Mouse (Mus musculus): ENCODE results near the gene Btbd6. TPM values are rescaled to one million over a fixed set of nuclear protein-coding genes. Genes with fewer than 3 reads are reported as not detected.

The Btbd6 gene
- total RNA-seq, 2 experiments from 2014 or later, result 16.9 to 28.1 TPM

DNA sequence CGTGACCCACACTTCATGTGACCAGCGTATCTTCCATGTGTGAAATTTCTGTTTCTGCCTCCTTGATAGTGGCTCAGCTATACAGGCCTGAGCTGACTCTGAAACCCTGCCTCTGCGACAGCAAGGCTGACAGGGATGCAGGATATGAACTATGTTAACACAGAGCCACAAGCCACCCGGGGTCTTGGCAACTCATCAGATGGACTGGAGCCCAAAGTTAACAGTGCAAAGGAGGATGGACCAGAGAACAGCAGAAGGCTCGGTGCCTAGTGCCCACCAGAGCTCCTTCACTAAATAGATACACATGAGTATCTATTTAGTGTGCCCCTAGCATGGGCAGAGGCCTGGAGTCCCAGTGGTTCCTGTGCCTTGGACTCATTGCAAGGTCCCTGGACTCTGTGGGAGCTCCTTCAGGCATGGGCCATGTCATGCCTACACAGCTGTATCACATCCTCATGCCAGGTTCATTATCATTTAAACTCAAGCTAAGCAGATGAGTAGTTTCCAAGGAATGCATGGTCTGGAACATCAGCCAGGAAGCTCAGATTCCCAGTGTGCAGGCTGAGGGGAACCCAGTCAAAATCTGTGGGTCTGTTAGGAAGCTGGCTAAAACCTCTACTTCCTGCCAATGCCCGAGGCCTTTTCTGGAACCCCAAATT lies 35.5 kb downstream of the Btbd6 start:
- DNase-seq, result no peak

DNA sequence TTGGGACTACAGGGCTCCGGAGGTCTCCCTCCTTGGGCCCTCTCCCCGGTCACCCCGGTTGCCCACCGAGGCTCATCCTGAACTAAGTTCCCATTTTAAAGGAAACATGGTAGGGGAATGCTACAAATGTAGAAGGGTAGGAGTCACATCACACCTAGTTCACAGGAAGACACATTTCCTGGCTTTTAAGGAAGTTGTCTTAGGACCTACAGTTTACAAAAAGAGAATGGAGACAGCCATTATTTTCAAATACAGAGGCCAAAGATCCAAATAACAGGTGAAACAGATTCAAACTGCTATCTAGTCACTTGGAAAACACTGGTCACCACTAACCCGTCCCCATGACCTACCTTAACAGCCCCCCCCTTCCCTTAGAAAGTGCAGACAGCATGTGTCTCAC lies 36.2 kb downstream of the Btbd6 start:
- no peak for DNase-seq

DNA sequence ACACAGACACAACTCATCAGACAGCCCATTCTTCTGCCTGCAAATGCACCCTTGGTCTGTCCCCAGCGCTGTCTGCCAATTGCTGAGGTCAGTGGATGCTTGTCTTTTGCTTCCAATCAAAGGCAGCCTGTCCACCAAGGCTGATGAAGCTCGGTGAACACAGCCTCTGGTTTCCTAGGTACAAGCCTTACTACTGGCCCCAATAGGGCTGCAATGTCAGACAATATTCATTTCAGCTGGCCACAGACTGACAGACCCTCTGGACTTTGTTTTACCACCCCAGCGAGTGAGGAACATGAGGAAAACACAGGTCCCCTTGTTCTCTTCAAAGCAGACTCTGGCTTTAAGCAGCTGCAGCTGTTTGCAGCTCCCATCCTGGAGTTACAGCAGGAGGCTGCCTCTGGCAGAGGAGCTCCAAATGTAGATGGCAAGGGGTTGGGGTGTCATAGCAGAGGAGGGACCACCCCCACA lies 36.8 kb downstream of the Btbd6 start:
- no peak for DNase-seq

DNA sequence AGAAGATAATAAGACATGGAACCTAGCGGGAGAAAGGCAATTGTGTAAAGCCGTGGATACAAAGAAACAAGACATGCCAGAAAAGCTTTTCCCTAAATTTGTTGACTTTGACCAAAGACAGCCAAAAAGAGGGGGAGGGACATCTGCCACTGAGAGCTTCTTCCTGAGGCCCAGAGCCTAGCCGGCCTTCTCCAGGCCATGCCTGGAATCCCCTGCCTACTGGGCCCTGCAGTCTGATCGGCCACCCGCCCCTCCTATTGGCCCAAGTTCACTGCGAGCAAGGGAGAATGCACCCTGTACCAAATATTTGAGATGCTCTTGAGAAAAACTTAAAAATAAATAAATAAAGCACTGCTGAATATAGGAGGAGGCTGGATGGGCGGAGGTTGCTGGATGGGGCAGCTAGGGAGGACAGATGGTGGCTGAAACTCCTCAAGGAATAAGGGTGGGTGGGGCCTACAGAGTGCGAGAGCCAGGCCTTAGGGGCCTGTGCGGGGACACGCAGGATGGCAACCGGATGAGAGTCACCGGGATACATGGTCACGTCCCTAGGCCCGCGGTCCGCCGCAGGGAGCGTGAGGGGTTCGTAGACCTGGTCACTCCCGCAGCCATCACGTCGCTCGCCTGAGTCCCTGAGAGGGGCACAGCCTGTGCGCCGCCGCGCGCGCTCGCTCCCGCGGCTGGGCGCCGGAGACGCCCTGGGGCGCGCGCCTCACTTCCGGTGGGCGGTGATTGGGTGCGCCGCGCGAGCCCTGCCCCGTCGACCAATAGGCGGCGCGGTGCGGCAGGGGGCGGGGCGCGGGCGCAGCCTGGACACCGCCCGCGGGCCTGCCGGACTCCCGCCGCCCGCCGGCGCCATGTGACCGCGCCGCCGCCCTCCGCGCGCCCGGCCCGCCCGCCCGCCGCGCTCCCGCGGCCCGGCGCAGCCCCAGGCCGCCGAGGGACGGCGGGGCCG lies 37.6 kb downstream of the Btbd6 start, which contains the start of gene Pacs2:
Gene Pacs2, plus strand, starts transcription at position 905 of the 955 bp plus-strand sequence.
- peak; percentile 97 for DNase-seq

DNA sequence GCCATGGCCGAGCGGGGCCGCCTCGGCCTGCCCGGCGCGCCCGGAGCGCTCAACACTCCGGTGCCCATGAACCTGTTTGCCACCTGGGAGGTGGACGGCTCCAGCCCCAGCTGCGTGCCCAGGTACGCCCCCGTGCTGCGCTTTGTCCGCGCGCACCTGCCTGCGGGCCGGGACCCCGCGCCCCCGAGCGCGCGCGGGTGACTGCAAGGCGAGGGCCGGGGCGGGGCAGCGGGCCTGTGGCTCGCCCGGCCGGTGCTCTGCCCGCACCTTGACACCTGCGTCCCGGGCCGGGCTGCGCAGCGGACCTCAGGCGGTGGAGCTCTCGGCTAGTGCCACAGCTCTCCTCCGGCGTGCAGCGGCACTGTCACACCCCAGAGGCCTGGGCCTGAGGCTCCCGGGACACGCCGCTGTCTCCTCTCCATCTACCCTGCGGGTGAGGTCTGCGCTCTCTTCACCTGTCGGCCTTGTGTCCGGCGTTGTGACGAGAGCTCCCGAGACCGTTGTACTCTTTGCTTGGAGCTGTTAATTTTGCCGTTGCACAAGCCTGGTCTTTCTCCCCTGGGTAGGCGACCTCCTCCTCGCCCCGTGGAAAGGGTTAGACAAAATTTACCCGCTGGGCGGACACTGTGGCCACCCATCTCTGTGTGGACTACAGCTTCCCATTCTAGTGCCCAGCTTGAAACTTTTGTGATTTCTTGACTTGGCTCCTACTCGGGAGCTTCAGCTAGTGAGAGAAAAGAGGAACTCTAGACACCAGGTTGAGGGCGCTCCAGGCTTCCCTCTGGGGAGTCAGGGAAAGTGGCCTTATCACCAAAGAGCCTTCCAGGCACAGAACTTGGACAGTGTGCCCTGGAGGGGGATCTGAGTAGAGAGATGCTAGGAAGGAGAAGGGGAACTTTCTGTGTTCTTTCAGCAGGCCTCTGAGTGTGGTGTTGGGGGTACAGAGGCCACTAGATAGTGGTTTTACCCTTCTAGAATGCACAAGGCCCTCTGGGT lies 38.6 kb downstream of the Btbd6 start:
- peak; percentile 51 for DNase-seq

DNA sequence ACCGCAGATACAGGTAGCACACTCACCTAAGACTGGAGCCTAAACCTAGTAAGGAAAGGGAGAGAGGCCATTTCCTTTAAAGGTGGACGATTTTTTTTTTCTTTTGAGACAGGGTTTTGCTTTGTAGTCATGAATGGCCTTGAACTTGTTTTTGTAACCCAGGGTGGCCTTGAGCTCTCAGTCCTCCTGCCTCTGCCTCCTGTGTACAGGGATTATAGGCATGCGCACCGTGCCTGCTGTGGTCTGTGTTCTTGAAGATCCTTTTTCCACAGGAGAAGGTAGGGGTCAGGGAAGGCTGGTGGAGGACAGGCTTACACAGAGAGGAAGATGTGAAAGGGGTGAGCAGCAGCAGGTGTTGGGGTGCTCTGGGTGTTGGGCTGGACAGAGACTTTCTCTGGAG lies 39.7 kb downstream of the Btbd6 start:
- DNase-seq, result no peak

DNA sequence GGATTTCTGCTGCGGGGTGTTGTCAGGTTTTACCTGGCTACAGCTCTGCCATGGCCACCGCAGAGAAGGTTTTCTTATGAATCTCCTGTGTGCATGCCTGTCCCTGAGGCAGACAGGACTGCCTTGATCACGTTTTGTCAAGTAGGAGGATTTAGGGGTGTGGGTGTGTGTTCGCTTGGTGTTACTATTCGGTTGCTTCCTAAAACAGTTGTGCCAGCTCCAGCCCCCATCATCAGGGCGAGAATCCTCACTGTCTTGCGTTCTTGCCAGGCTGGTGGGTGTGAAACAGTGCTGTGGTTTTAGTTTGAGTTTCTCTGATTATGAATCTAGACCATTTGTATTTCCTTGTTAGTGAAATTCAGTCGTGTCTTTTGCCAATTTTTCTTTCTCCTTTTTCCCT lies 40.7 kb downstream of the Btbd6 start:
- DNase-seq, result no peak

DNA sequence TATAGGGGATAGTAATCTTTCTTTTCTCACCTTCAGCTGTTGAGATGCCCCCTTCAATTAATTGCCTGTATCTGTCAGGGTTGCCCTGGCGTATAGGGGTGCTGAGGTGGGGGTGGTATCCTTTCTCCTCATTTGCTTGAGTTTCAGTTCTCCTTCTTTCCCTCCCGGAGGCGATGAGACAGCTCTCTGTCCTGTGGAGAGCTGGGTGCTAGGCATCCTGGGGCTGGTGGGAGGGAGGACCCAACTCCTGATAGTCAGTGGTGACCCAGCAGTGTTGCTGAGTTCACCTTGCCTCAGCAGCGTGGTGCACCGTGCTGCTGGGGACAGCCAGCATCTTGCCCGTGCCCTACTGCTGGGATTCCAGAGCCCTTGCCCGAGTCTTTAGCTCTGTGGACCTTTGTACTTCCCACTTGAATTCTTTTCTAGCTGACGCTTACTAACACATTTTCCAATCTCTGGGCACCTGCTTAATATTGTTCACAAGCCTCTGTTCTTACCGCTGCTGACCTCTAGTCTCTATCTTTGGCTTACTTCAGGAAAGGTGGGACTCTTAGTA lies 41.2 kb downstream of the Btbd6 start:
- no peak for DNase-seq

DNA sequence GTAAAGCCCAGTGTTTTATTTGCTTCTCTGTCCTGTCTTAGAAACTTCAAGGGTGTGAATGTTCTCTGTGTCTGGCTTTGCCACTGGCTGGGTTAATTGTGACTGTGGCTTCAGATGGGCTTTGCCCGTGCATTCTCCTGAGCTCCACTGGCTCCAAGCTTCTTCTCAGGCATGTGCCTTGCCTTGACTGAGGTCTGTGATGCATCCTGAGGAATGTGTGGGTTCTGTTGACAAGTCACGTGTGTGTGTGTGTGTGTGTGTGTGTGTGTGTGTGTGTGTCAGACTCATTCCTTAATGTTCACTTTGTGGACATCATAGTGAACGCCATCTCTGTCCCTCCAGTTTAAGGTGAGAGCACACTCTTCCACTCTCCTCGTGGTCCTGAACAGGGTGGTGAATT lies 42.5 kb downstream of the Btbd6 start:
- DNase-seq, result no peak

DNA sequence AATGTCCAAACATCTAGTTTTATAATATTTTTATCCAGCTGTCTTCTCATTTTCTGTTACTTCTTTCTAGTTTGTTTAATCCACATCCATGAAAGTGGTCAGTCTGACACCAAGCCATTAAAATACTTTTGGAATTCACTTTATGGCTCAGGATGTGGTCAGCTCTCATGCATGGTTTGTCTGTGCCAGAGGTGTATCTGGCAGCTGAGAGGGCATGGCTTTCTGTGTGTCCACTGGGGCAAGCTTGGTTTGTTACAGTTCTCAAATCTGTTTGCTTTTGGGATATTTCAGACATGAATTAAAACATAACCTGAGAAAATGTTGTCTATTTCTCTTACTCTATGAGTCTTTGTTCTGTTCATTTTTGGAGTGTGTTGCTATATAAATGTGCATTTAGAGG lies 45.2 kb downstream of the Btbd6 start:
- DNase-seq, result no peak

DNA sequence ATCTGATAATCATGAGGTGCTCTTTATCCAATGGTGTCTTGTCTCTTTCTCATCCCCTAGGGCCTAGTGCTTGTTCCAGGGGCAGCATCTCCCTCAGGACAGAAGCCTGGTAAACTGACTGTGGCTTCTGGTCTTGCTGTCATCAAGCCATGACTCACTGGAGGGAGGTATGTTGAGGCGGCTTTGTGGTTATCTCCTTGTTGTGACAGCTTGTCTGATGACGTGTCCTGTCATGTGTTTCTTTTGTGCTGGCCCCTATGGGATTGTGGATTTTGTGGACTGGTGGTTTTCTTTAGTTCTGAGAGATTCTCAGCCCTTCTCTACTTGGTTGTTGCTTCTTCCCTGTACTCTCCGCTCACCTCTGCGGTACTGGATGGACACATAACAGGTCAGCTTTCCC lies 46.8 kb downstream of the Btbd6 start:
- DNase-seq, result no peak

DNA sequence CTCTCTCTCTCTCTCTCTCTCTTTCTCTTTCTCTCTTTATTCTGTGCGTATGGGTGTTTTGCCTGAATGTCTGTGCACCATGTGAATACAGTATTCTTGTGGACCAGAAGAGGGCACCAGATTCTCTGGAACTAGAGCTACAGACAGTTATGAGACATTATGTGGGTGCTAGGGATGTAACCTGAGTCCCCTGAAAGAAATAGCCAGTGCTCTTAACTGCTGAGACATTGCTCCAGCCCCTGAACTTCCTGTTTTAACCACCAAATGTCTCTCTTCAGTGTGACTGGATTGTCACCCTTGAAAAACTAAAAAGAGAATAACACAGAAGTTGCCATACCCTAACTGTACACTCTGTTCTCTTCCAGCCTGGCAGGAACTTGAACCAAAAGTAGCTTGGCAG lies 50.3 kb downstream of the Btbd6 start:
- DNase-seq, result no peak

DNA sequence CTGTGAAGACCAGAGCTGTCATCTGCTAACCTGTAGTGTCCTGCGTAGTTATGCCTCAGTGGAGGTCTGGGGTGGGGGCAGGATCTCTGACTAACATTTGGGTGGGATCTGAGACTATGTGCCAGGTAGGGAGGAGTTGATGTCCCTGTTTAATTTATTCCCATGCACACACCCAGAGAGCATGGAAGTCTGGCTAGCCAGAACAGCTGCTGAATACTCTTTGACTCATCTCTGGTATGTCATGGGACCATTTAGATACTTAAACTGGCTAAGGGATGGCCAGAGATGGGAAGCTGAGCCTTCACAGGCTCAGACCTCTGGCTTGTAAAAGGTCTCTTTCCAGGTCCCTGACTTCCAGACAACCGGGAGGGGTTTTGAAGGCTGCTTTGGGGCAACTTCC lies 51.2 kb downstream of the Btbd6 start:
- DNase-seq, result no peak

DNA sequence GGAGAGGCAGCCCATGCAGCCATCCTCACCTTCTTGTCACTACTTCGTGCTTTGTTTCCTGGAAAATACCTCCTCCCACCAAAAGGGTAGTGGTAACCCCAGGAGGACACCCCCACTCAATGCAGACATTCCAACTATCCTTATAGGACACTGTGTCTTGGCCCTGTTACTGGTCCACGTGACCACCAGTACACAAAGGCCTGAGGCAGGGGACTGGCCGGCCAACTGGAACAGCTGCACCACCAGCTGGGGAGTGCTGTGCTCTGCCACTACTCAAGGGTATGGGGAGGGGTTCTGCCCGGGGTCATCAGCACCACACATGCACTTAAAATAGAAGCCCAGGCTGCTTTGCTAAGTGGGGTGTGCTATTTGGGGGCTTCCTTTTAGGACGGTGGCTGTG lies 51.8 kb downstream of the Btbd6 start:
- no peak for DNase-seq

Other genes with a start within 250 kb of the Btbd6 start
- 10 to 100 TPM; 10.8 to 13.4 TPM for gene Pld4, start 215.8 kb upstream of the Btbd6 start, total RNA-seq (2021)
- gene Ahnak2, start 173.8 kb upstream of the Btbd6 start, total RNA-seq (2021), result 10 to 100 TPM in 1 of 2 experiments, 1 to 10 TPM in 1; 9.4 to 13.5 TPM
- gene Clba1, start 167.5 kb upstream of the Btbd6 start, total RNA-seq (2021), result 1 to 10 TPM; 4.4 to 5.1 TPM
- gene Cdca4, start 147.1 kb upstream of the Btbd6 start, total RNA-seq (2021), result 10 to 100 TPM; 20.2 to 23.1 TPM
- gene Gpr132, start 108.3 kb upstream of the Btbd6 start, total RNA-seq (2021), result 1 to 10 TPM; 1.1 to 1.2 TPM
- 10 to 100 TPM; 13.2 to 23.1 TPM for gene Jag2, start 46.7 kb upstream of the Btbd6 start, total RNA-seq (2021)
- 10 to 100 TPM; 46.9 to 50.2 TPM for gene Nudt14, start 34.4 kb upstream of the Btbd6 start, total RNA-seq (2021)
- gene Brf1, start 24.2 kb downstream of the Btbd6 start, total RNA-seq (2021), result 10 to 100 TPM; 40.1 to 55.3 TPM
- gene Pacs2, start 38.0 kb downstream of the Btbd6 start, total RNA-seq (2021), result 10 to 100 TPM; 30.3 to 37.1 TPM
- not detected for gene Tex22, start 98.0 kb downstream of the Btbd6 start, total RNA-seq (2021)
- 10 to 100 TPM; 78.1 to 85.9 TPM for gene Mta1, start 121.8 kb downstream of the Btbd6 start, total RNA-seq (2021)
- 100 to 1,000 TPM; 184 to 199 TPM for gene Crip2, start 163.8 kb downstream of the Btbd6 start, total RNA-seq (2021)
- gene Crip1, start 169.8 kb downstream of the Btbd6 start, total RNA-seq (2021), result 100 to 1,000 TPM; 151 to 176 TPM
- gene Tedc1, start 179.9 kb downstream of the Btbd6 start, total RNA-seq (2021), result 1 to 10 TPM; 3.1 to 5.4 TPM
- gene Tmem121, start 209.4 kb downstream of the Btbd6 start, total RNA-seq (2021), result 1 to 10 TPM; 3.0 to 3.1 TPM

Data from adrenal gland, postnatal 10 days (tissue).